Mouse (Mus musculus): ENCODE data around the gene Ndufa11.

GRCm38 (mm10) chr17:56727659-56728058 lies 10.1 kb downstream of the Ndufa11 start:
- no peak for TF ChIP-seq EP300 (IDR thresholded peaks at IDR 0.05; ENCODE audit: low read depth)
- TF ChIP-seq CTCF (IDR thresholded peaks at IDR 0.05; ENCODE audit: low read depth) = no peak
